Mouse (Mus musculus) megakaryocyte, embryonic 14.5 days (primary cell): ENCODE results near the gene Gstt1.

ENCODE experiments used
- FLI1 ChIP-seq: IDR thresholded peaks from 2 replicates; pipeline ENCODE4 v1.6.1; 2012; ENCODE audit warnings: low read length, inconsistent platforms, mixed read lengths
- GATA1 ChIP-seq: IDR thresholded peaks from 3 replicates; pipeline ENCODE4 v1.6.1; 2012; ENCODE audit warnings: mixed read lengths, low read length, inconsistent platforms, borderline replicate concordance

GRCm38 (mm10) chr10:75835761-75836531 lies 37.6 kb upstream of the Gstt1 start:
- no peak for TF ChIP-seq GATA1
- TF ChIP-seq FLI1, result no peak
